ENCODE assay signal across 9 mouse cellular contexts in genomic region chr19:34772775-34773174, GRCm38 (mm10). TPM values are rescaled to one million over a fixed set of nuclear protein-coding genes. Genes with fewer than 3 reads are reported as not detected.
DNase-seq lines count a peak whose midpoint lies in the region; ATAC-seq lines count a peak whose summit lies in the region.
"Had no signal": no experiment of that assay in that cellular context is flagged by ENCODE, and none has a peak within 500 bp of the region (broad histone marks: within the 10 kb centered on the region; RNA-seq: fewer than 3 reads in every experiment).

No protein-coding gene starts in this region.

- intact Hi-C loops in left cerebral cortex, postnatal 4 days (cut with DNase I): loop anchor here (2.0 kb wide), 1 partner anchor 106 kb away; no protein-coding TSS in a partner anchor

- no peaks in the 10 kb centered on the region for H3K9me3 ChIP-seq in embryonic facial prominence, embryonic 11.5 days (replicated peaks; ENCODE audit: control insufficient read depth, low read length)
- H3K9me3 ChIP-seq: hindbrain, embryonic 15.5 days had no signal

- H3K27ac ChIP-seq in embryonic facial prominence, embryonic 11.5 days (replicated peaks; ENCODE audit: low read depth, low read length): no peak overlapping the region
- H3K27ac ChIP-seq: hindbrain, embryonic 15.5 days had no signal

- DNase-seq in cerebellum, adult 11 months: peak; percentile 3
- no peak for DNase-seq in cerebellum, adult 11-12 months
- DNase-seq in urinary bladder, postnatal 14 days (ENCODE audit: low spot score): peak; percentile 62
- no peak for DNase-seq in urinary bladder, adult 2 months (ENCODE audit: low spot score)
- peak; percentile 76 for DNase-seq in embryonic facial prominence, embryonic 11.5 days (ENCODE audit: low spot score)
- DNase-seq in kidney, adult 8-10 months: peak; percentile 75 to 84
- peak; percentile 25 for DNase-seq in left cerebral cortex, postnatal 4 days
- peak; percentile 54 to 65 for DNase-seq in right cerebral cortex, postnatal 10 days (ENCODE audit: low spot score in 2 of 2)

- no peak overlapping the region for H3K4me2 ChIP-seq in embryonic facial prominence, embryonic 11.5 days (ENCODE audit: low read depth, low read length)
- H3K4me2 ChIP-seq: hindbrain, embryonic 15.5 days had no signal

- H3K4me1 ChIP-seq in embryonic facial prominence, embryonic 11.5 days (ENCODE audit: control insufficient read depth, insufficient read depth, low read length): no peaks in the 10 kb centered on the region
- H3K4me1 ChIP-seq: hindbrain, embryonic 15.5 days had no signal

- ATAC-seq in embryonic facial prominence, embryonic 11.5 days (replicated peaks; ENCODE audit: insufficient number of reproducible peaks, low FRiP score, low TSS enrichment, low read depth): no peak

- no peak overlapping the region for H3K9ac ChIP-seq in embryonic facial prominence, embryonic 11.5 days (replicated peaks; ENCODE audit: low read length)
- H3K9ac ChIP-seq: hindbrain, embryonic 15.5 days had no signal

- WGBS in embryonic facial prominence, embryonic 11.5 days: 29% methylated on average over 6 of the region's 6 CpGs

- H3K27me3 ChIP-seq in embryonic facial prominence, embryonic 11.5 days (ENCODE audit: control insufficient read depth, insufficient read depth, low read length): no peaks in the 10 kb centered on the region
- H3K27me3 ChIP-seq: hindbrain, embryonic 15.5 days had no signal

- no peaks in the 10 kb centered on the region for H3K36me3 ChIP-seq in embryonic facial prominence, embryonic 11.5 days (replicated peaks; ENCODE audit: control insufficient read depth, insufficient read depth, low read depth, low read length)
- H3K36me3 ChIP-seq: hindbrain, embryonic 15.5 days had no signal

- no peak overlapping the region for H3K4me3 ChIP-seq in embryonic facial prominence, embryonic 11.5 days (ENCODE audit: low read depth, low read length)
- H3K4me3 ChIP-seq: hindbrain, embryonic 15.5 days had no signal

RNA-seq across cellular contexts. Expression of gene Slc16a12, which starts 25.7 kb away (rescaled TPM):
- 9.0 and 13.4 TPM in 2 replicates for polyA plus RNA-seq in urinary bladder, adult 2 months (2012; rRNA removed)
- 1.1 and 1.4 TPM in 2 replicates for polyA plus RNA-seq in embryonic facial prominence, embryonic 11.5 days (2014; fragmentation: Nextera tagmentation; extraction: Ambion mirVana)
- 1 to 10 TPM; 2.5 to 2.6 TPM for total RNA-seq in left cerebral cortex, postnatal 4 days (2021)

Comparison
In these comparisons a context has a peak if more than half of its experiments do, and no peak if none do; other contexts are left out.
1. DNase-seq: peak in cerebellum, adult 11 months (single experiment), urinary bladder, postnatal 14 days (single experiment), embryonic facial prominence, embryonic 11.5 days (single experiment), kidney, adult 8-10 months (2 of 2), left cerebral cortex, postnatal 4 days (single experiment) and right cerebral cortex, postnatal 10 days (2 of 2); none in cerebellum, adult 11-12 months (single experiment) and urinary bladder, adult 2 months (single experiment).